Mouse (Mus musculus) olfactory bulb, adult 2 months (tissue): ENCODE measurements around the gene Asic5. TPM values are rescaled to one million over a fixed set of nuclear protein-coding genes. Genes with fewer than 3 reads are reported as not detected.

ENCODE experiments used
- H3K27ac ChIP-seq: fragments of 200-500 bp; 2 replicates; pipeline ENCODE4 v1.5.1; 2012; ENCODE audit warnings: low read depth, low read length; ENCODE audit not compliant: insufficient read depth
- H3K4me1 ChIP-seq: fragments of 200-500 bp; 2 replicates; pipeline ENCODE4 v1.6.1; 2012; ENCODE audit warnings: low read length; ENCODE audit not compliant: control insufficient read depth, insufficient read depth
- H3K4me3 ChIP-seq: fragments of 200-500 bp; 2 replicates; pipeline ENCODE4 v1.5.1; 2012; ENCODE audit warnings: mild to moderate bottlenecking, low read depth, low read length, moderate library complexity; ENCODE audit not compliant: insufficient read depth
- CTCF ChIP-seq: fragments of 200-500 bp; IDR thresholded peaks from 2 replicates; pipeline ENCODE4 v1.5.1; 2012; ENCODE audit warnings: low read depth, mild to moderate bottlenecking, low read length, moderate library complexity; ENCODE audit not compliant: insufficient read depth
- POLR2A ChIP-seq: fragments of 200-500 bp; IDR thresholded peaks from 2 replicates; pipeline ENCODE4 v1.6.1; 2012; ENCODE audit warnings: mild to moderate bottlenecking, low read depth, low read length, moderate library complexity; ENCODE audit not compliant: insufficient read depth
- WGBS: fragments of 180-500 bp; shearing (Covaris S2); methylation state at CpG from one replicate; pipeline ENCODE4 v1.1.7; 2018; 5-methylcytosine and 5-hydroxymethylcytosine counted together
- polyA plus RNA-seq: library from polyadenylated mRNA; stranded (reverse); fragments of >200 nt; gene quantifications from 2 replicates; pipeline ENCODE4 v1.2.4, GENCODE M21; 2012; ENCODE audit warnings: low replicate concordance; ENCODE audit not compliant: missing spikeins, insufficient read depth, insufficient read length

Asic5 gene
- polyA plus RNA-seq, 1 experiment, result not detected

DNA sequence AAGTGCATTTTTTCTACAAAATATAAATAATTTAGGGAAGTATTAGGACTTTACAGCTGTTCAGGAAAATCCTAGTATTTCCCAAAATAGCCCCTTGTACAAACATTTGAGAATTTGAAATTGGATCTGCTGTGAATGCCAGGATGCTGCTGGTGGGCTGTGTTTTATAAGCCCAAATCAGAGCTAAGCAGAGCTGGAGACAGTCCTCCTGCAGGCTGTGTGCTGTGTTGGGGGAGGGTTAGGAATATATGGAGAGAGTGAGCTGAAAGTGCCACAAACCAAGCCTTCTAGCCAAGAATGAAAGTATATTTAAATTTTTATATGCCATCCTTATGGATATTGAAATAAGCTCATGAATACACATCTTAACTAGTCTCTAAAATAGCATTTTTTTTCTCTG, 69.4 kb downstream of the Asic5 start:
- no peak for TF ChIP-seq CTCF
- no peak for TF ChIP-seq POLR2A
- Histone ChIP-seq H3K4me3 (no peak overlapping the region), H3K27ac (no peak overlapping the region), H3K4me1 (peaks cover 3% of the 10 kb centered on the region; the same call in 1 of the 2 replicates)

- Histone ChIP-seq H3K4me3 (no peak overlapping the region), H3K4me1 (peaks cover 3% of the 10 kb centered on the region; the same call in 1 of the 2 replicates), H3K27ac (no peak overlapping the region)
- TF ChIP-seq POLR2A, result no peak
- TF ChIP-seq CTCF, result no peak
- WGBS, result 58% methylated on average over 2 of the region's 2 CpGs
Observed at GRCm38 (mm10) chr3:82052029-82052428, 69.9 kb downstream of the Asic5 start.

DNA sequence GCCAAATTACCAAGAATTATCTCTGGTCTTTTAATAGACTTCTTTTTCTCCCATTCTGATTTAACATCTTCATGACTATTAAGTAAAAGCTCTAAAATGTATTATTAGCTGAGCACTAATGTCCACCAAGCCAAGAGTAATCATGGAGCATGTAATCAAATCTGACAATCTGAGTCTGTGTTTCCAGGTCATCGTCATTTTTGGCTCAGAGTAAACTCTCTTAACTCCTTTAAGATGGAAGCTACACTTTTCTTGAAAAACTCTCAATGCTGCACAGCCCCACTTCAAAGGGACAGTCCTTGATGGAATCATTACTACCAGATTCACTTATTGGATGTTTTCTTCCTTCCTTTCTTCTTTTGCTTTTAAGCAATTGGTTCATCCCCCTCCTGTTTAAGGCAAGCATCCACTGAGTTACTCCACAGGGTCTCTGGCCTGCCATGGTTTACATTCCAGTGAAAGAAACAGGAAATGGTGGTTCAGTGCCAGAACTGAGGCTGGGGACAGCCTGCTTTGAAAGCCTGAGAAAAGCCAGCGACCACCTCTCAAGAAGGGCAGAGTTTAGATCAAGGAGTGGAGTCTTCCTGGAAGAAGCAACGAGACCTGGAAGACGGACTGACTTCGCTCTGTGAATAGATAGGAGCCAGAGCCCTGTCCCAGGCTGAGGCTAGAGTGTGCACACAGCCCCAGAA, 72.3 kb downstream of the Asic5 start:
- H3K4me3 ChIP-seq, result no peak overlapping the region
- 58% methylated on average over 5 of the region's 5 CpGs for WGBS
- H3K4me1 ChIP-seq, result peaks cover 5% of the 10 kb centered on the region; the same call in 1 of the 2 replicates
- no peak overlapping the region for H3K27ac ChIP-seq
- TF ChIP-seq POLR2A (no peak), CTCF (no peak)

DNA sequence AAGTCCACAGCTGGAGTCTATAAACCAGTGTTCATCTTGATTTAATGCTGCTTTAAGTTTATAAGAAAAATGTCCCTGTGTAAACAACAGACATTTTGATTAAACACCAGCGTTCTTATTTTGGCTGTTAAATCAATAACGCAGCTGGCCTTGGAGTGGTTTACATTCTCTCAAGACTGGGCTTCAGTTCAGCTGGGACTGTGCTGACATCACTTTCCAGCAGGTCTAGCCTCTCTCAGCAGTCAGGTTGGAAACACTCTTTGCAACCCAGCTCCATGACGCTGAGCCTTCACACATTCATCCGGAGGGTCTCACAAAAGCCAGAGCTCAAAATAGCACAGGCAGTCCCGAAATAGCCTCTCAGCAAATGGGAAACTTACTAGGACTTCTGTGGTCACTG, 75.1 kb downstream of the Asic5 start:
- Histone ChIP-seq H3K27ac (no peak overlapping the region), H3K4me1 (peaks cover 8% of the 10 kb centered on the region), H3K4me3 (no peak overlapping the region)
- TF ChIP-seq CTCF (no peak), POLR2A (no peak)
- 31% methylated on average over 5 of the region's 5 CpGs for WGBS

DNA sequence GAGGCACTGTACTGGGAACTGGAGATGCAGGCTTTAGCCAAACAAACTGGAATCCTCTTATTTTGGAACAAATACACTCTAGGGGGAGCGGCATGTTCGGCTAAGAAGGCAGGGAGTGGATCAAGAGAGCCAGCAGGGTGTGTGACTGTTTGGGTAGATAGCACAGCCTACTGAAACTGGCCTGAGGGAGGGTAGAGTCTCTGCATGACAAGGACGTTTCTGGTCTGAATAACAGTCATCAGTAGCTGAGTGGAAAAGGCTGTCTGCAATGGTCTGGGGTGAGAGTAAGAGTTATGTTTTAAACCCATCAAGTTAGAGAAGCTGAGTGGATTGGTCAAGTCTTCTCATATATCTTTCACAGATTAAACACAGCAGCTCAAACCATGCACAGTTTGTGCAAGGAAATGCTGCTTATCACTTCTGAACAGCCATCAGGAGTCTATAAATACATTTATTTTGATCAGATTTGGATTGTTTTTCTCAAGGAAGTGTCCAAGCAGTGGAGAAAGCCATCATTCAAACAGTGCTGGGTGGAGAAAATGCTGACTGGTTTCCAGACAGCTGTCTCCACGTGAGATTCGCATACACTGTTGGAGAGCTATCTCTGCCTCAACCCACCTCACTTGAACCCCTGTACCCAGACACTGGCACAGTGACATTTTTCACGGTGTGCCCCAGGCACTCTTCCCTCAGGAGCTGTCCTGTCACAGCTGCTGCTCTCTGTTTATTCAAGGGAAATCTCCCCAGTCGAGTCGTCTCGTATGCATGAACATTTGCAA, 79.5 kb downstream of the Asic5 start:
- 30% methylated on average over 9 of the region's 9 CpGs for WGBS
- Histone ChIP-seq H3K4me3 (no peak overlapping the region), H3K27ac (no peak overlapping the region), H3K4me1 (peaks cover 4% of the 10 kb centered on the region; the same call in 1 of the 2 replicates)
- TF ChIP-seq POLR2A (no peak), CTCF (no peak)

DNA sequence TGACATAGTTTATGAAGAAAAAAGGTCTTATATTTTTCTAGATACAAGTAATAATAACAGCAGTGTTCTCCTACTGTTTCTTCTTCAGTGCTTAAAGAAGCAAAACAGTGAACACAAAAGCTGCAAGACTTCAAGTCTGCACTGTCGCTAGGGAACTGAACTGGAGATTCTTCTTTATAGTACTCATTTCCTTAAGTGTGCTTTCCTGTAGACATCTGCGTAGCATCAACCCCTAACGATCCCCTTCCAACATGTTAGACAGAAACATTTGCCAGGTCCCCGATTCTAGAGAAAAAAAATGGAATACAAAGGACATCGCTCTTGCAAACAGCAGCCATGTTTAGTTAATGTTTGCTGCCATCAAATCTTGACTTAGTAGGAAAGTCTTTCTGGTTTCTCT, 85.7 kb downstream of the Asic5 start:
- no peak overlapping the region for H3K4me3 ChIP-seq
- TF ChIP-seq CTCF, result no peak
- TF ChIP-seq POLR2A, result no peak
- no peak overlapping the region for H3K27ac ChIP-seq
- H3K4me1 ChIP-seq, result no peaks in the 10 kb centered on the region
- 40% methylated on average over 5 of the region's 5 CpGs for WGBS

Other genes with a start within 250 kb of the Asic5 start
- gene Ctso, start 49.7 kb upstream of the Asic5 start, polyA plus RNA-seq, result not detected in 2 replicates
- gene Tdo2, start 6.1 kb upstream of the Asic5 start, polyA plus RNA-seq, result not detected in 2 replicates
- 158 TPM in 1 of 2 replicates, not detected in the other for gene Gucy1b1, start 92.4 kb downstream of the Asic5 start, polyA plus RNA-seq
- not detected in 2 replicates for gene Gucy1a1, start 163.5 kb downstream of the Asic5 start, polyA plus RNA-seq